Mouse (Mus musculus): Measurements from ENCODE around the gene Ccdc91. TPM values are rescaled to one million over a fixed set of nuclear protein-coding genes. Genes with fewer than 3 reads are reported as not detected.

The Ccdc91 gene
- total RNA-seq, 2 experiments from 2014 or later = 29.2 to 33.3 TPM

Other genes starting within 250 kb of the Ccdc91 start
- 1 to 10 TPM; 1.0 TPM for gene Pthlh, start 211.6 kb upstream of the Ccdc91 start, total RNA-seq (2021)